Mouse (Mus musculus): ENCODE data around the gene Apool. TPM values are rescaled to one million over a fixed set of nuclear protein-coding genes. Genes with fewer than 3 reads are reported as not detected.

The Apool gene
- 29.0 and 34.7 TPM in 2 replicates for total RNA-seq (2014; fragmentation: Nextera tagmentation)
- total RNA-seq (2017), result 54.2 and 54.5 TPM in 2 replicates
- polyA plus RNA-seq (2012), result 0.97 and 1.6 TPM in 2 replicates

DNA sequence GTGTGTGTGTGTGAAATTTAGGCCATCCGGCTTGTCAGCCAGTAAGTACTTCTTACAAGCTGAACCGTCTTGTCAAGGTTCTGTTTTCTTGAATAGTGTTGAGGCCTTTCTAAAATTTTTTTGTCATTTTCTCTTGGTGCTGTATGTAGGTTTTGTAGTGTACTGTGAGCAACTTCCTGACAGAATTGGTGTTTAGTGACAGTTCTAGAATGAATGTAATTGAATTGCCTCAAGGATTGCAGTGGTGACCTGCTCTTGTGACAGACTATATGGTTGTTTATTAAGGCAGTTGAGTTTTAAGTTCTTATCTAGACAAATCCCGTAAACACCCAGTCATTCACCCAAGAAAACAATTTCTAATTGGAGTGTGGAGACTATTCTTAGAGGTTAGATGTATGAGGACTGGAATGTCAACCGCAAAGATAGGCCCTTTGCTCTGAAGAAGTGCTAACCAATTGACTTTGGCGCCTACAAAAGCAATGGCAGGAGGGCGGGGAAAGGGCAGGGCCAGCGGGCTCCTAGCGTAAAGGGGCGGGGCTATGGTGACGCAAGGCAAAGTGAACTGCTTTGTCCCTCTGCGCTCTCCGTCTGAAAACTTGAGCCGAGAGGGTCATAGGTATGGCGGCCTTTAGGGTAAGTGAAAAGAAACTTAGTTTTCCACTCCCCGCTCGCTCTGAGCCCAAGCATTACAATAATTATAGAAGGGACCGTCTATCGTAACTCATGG, at the start of gene Apool:
Apool (plus strand) TSS at position 531 of the 727 bp plus-strand sequence.
- peak; percentile 15 for DNase-seq (ENCODE audit: low spot score)
- no peaks in the 10 kb centered on the region for H3K27me3 ChIP-seq (ENCODE audit: insufficient read depth, low read length)
- peaks cover 2% of the 10 kb centered on the region; the same call in 1 of the 2 replicates for H3K4me1 ChIP-seq (ENCODE audit: insufficient read depth, low read depth, low read length)
- peak within 1 kb of the TSS; percentile 69 for H3K4me3 ChIP-seq (ENCODE audit: low read depth, low read length)
- no peaks in the 10 kb centered on the region for H3K9me3 ChIP-seq (replicated peaks)
- peak; percentile 96 for ATAC-seq (ENCODE audit: extremely low read depth, insufficient number of reproducible peaks, low FRiP score, poor library complexity, severe bottlenecking)
- peaks cover 11% of the 10 kb centered on the region for H3K36me3 ChIP-seq (replicated peaks)
- no peak for TF ChIP-seq POLR2AphosphoS5 (IDR thresholded peaks at IDR 0.05; ENCODE audit: insufficient replicate concordance, low read depth, low read length)
- TF ChIP-seq CTCF (IDR thresholded peaks at IDR 0.05; ENCODE audit: low read depth, low read length), result no peak
- TF ChIP-seq GATA2 (IDR thresholded peaks at IDR 0.05; ENCODE audit: borderline replicate concordance, low read depth, low read length), result no peak
- no peak for TF ChIP-seq TAL1 (conservative IDR thresholded peaks at IDR 0.05; ENCODE audit: low read depth, low read length)
- TF ChIP-seq GATA1 (IDR thresholded peaks at IDR 0.05; ENCODE audit: borderline replicate concordance, low read length), result no peak

- H3K9me3 ChIP-seq (replicated peaks), result no peaks in the 10 kb centered on the region
Measured at GRCm38 (mm10) chrX:112273550-112273949, 37.6 kb upstream of the Apool start.

DNA sequence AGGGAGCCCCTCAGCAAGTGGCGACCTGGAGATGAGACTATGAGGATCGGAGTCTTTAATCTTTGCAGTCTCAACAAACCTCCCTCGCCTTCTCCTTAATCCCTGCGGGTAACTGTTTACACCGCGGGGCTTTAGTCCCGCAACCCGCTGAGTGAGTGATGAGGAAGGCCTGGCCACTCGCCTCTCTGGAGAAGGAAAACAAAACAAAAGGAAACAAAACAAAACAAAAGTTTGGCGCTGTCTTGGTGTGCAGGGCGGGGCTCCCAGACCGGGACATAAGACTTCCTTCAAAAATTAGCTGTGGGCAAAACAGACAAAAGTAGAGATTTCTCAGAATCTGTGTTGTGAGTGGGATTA, 375 bp downstream of the Apool start:
- Histone ChIP-seq H3K27me3 (ENCODE audit: insufficient read depth, low read length) (no peaks in the 10 kb centered on the region), H3K36me3 (replicated peaks) (peaks cover 11% of the 10 kb centered on the region), H3K4me3 (ENCODE audit: low read depth, low read length) (peak overlapping the region; percentile 69), H3K4me1 (ENCODE audit: insufficient read depth, low read depth, low read length) (peaks cover 2% of the 10 kb centered on the region; the same call in 1 of the 2 replicates), H3K9me3 (replicated peaks) (no peaks in the 10 kb centered on the region)
- TF ChIP-seq POLR2AphosphoS5 (IDR thresholded peaks at IDR 0.05; ENCODE audit: insufficient replicate concordance, low read depth, low read length) (no peak), GATA1 (IDR thresholded peaks at IDR 0.05; ENCODE audit: borderline replicate concordance, low read length) (no peak), GATA2 (IDR thresholded peaks at IDR 0.05; ENCODE audit: borderline replicate concordance, low read depth, low read length) (no peak), CTCF (IDR thresholded peaks at IDR 0.05; ENCODE audit: low read depth, low read length) (no peak), TAL1 (conservative IDR thresholded peaks at IDR 0.05; ENCODE audit: low read depth, low read length) (no peak)
- no peak for DNase-seq (ENCODE audit: low spot score)
- no peak for ATAC-seq (ENCODE audit: extremely low read depth, insufficient number of reproducible peaks, low FRiP score, poor library complexity, severe bottlenecking)

More at GRCm38 (mm10) chrX:112273550-112273949, 37.6 kb upstream of the Apool start:
- Histone ChIP-seq H3K36me3 (replicated peaks) (no peaks in the 10 kb centered on the region), H3K27me3 (ENCODE audit: insufficient read depth, low read length) (no peaks in the 10 kb centered on the region), H3K4me1 (ENCODE audit: insufficient read depth, low read depth, low read length) (no peaks in the 10 kb centered on the region), H3K4me3 (ENCODE audit: low read depth, low read length) (no peak overlapping the region)
- ATAC-seq (ENCODE audit: extremely low read depth, insufficient number of reproducible peaks, low FRiP score, poor library complexity, severe bottlenecking) (no peak), DNase-seq (ENCODE audit: low spot score) (no peak)
- no peak for TF ChIP-seq POLR2AphosphoS5 (IDR thresholded peaks at IDR 0.05; ENCODE audit: insufficient replicate concordance, low read depth, low read length)
- no peak for TF ChIP-seq GATA2 (IDR thresholded peaks at IDR 0.05; ENCODE audit: borderline replicate concordance, low read depth, low read length)
- no peak for TF ChIP-seq GATA1 (IDR thresholded peaks at IDR 0.05; ENCODE audit: borderline replicate concordance, low read length)
- no peak for TF ChIP-seq TAL1 (conservative IDR thresholded peaks at IDR 0.05; ENCODE audit: low read depth, low read length)
- no peak for TF ChIP-seq CTCF (IDR thresholded peaks at IDR 0.05; ENCODE audit: low read depth, low read length)

GRCm38 (mm10) chrX:112312094-112312493, 960 bp downstream of the Apool start:
- H3K4me1 ChIP-seq (ENCODE audit: insufficient read depth, low read depth, low read length), result peaks cover 2% of the 10 kb centered on the region; the same call in 1 of the 2 replicates
- no peak for TF ChIP-seq TAL1 (conservative IDR thresholded peaks at IDR 0.05; ENCODE audit: low read depth, low read length)
- no peak for TF ChIP-seq POLR2AphosphoS5 (IDR thresholded peaks at IDR 0.05; ENCODE audit: insufficient replicate concordance, low read depth, low read length)
- no peak for TF ChIP-seq GATA2 (IDR thresholded peaks at IDR 0.05; ENCODE audit: borderline replicate concordance, low read depth, low read length)
- no peak for TF ChIP-seq GATA1 (IDR thresholded peaks at IDR 0.05; ENCODE audit: borderline replicate concordance, low read length)
- TF ChIP-seq CTCF (IDR thresholded peaks at IDR 0.05; ENCODE audit: low read depth, low read length), result no peak
- no peaks in the 10 kb centered on the region for H3K27me3 ChIP-seq (ENCODE audit: insufficient read depth, low read length)
- ATAC-seq (ENCODE audit: extremely low read depth, insufficient number of reproducible peaks, low FRiP score, poor library complexity, severe bottlenecking) (no peak), DNase-seq (ENCODE audit: low spot score) (no peak)
- no peaks in the 10 kb centered on the region for H3K9me3 ChIP-seq (replicated peaks)
- H3K4me3 ChIP-seq (ENCODE audit: low read depth, low read length), result peak overlapping the region; percentile 69
- peaks cover 11% of the 10 kb centered on the region for H3K36me3 ChIP-seq (replicated peaks)

DNA sequence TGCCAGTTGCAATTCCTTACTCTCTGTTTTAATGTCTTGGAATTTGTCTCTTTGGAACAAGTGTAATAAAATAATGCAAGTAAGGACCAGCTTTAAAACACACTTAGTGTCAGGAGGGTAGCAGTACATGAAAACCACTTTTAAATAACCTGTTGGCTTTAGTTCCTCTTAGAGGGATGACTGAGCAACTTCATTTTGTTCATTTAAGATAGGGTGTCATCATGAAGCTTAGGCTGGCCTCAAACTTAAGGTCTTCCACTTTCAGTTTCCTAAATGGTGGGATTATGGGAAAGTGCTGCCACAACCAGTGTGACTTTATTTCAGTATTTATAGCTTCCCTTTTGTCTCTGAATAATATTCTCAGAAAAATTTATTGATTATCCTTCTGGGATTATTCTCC, 9.1 kb downstream of the Apool start:
- no peaks in the 10 kb centered on the region for H3K4me1 ChIP-seq (ENCODE audit: insufficient read depth, low read depth, low read length)
- no peak for TF ChIP-seq GATA1 (IDR thresholded peaks at IDR 0.05; ENCODE audit: borderline replicate concordance, low read length)
- no peak for TF ChIP-seq CTCF (IDR thresholded peaks at IDR 0.05; ENCODE audit: low read depth, low read length)
- no peak for TF ChIP-seq POLR2AphosphoS5 (IDR thresholded peaks at IDR 0.05; ENCODE audit: insufficient replicate concordance, low read depth, low read length)
- TF ChIP-seq GATA2 (IDR thresholded peaks at IDR 0.05; ENCODE audit: borderline replicate concordance, low read depth, low read length), result no peak
- TF ChIP-seq TAL1 (conservative IDR thresholded peaks at IDR 0.05; ENCODE audit: low read depth, low read length), result no peak
- ATAC-seq (ENCODE audit: extremely low read depth, insufficient number of reproducible peaks, low FRiP score, poor library complexity, severe bottlenecking) (no peak), DNase-seq (ENCODE audit: low spot score) (no peak)
- no peak overlapping the region for H3K4me3 ChIP-seq (ENCODE audit: low read depth, low read length)
- no peaks in the 10 kb centered on the region for H3K9me3 ChIP-seq (replicated peaks)
- H3K36me3 ChIP-seq (replicated peaks), result no peaks in the 10 kb centered on the region
- H3K27me3 ChIP-seq (ENCODE audit: insufficient read depth, low read length), result no peaks in the 10 kb centered on the region

GRCm38 (mm10) chrX:112339486-112339885, 28.4 kb downstream of the Apool start:
- H3K9me3 ChIP-seq (replicated peaks), result no peaks in the 10 kb centered on the region
- no peak overlapping the region for H3K4me3 ChIP-seq (ENCODE audit: low read depth, low read length)
- H3K36me3 ChIP-seq (replicated peaks), result peaks cover 27% of the 10 kb centered on the region
- TF ChIP-seq GATA2 (IDR thresholded peaks at IDR 0.05; ENCODE audit: borderline replicate concordance, low read depth, low read length) (no peak), GATA1 (IDR thresholded peaks at IDR 0.05; ENCODE audit: borderline replicate concordance, low read length) (no peak), CTCF (IDR thresholded peaks at IDR 0.05; ENCODE audit: low read depth, low read length) (no peak), TAL1 (conservative IDR thresholded peaks at IDR 0.05; ENCODE audit: low read depth, low read length) (no peak), POLR2AphosphoS5 (IDR thresholded peaks at IDR 0.05; ENCODE audit: insufficient replicate concordance, low read depth, low read length) (no peak)
- no peaks in the 10 kb centered on the region for H3K27me3 ChIP-seq (ENCODE audit: insufficient read depth, low read length)
- no peak for ATAC-seq (ENCODE audit: extremely low read depth, insufficient number of reproducible peaks, low FRiP score, poor library complexity, severe bottlenecking)
- DNase-seq (ENCODE audit: low spot score), result no peak
- no peaks in the 10 kb centered on the region for H3K4me1 ChIP-seq (ENCODE audit: insufficient read depth, low read depth, low read length)

Measured in G1E (cell line).